Mouse (Mus musculus) limb, embryonic 10.5 days (tissue): ENCODE measurements at regions not wholly inside any gene's neighbourhood (a gene's known extent, or its start where the extent isn't known, plus 50 kb on each side); places are given as distances from the start of the nearest gene placed in this dataset.
A peak's percentile ranks its signal among the peaks of the same experiment; 100 is the strongest.

Source experiments
- DNase-seq: peaks from one replicate; pipeline ENCODE4 v3.0.0-alpha.2; 2017; ENCODE audit warnings: low spot score
- H3K27ac ChIP-seq: fragments of 300-500 bp; sonication (generic); 2 replicates; pipeline ENCODE4 v1.5.1; 2016; ENCODE audit warnings: mild to moderate bottlenecking
- H3K27me3 ChIP-seq: fragments of 300-500 bp; sonication (generic); 2 replicates; pipeline ENCODE4 v1.6.1; 2016; ENCODE audit warnings: low read depth, mild to moderate bottlenecking; ENCODE audit not compliant: poor library complexity, severe bottlenecking
- H3K36me3 ChIP-seq: fragments of 300-500 bp; sonication (generic); 2 replicates; pipeline ENCODE4 v1.6.1; 2016; ENCODE audit warnings: mild to moderate bottlenecking, moderate library complexity
- H3K4me1 ChIP-seq: fragments of 300-500 bp; sonication (generic); 2 replicates; pipeline ENCODE4 v1.6.1; 2016
- H3K4me3 ChIP-seq: fragments of 300-500 bp; sonication (generic); 2 replicates; pipeline ENCODE4 v1.5.1; 2016; ENCODE audit warnings: mild to moderate bottlenecking, moderate library complexity
- H3K9me3 ChIP-seq: fragments of 300-500 bp; sonication (generic); replicated peaks from 2 replicates; pipeline ENCODE4 v1.6.1; 2016; ENCODE audit warnings: mild to moderate bottlenecking
- WGBS: fragments of 180-500 bp; shearing (Covaris S2); methylation state at CpG from one replicate; pipeline ENCODE4 v1.1.7; 2016; 5-methylcytosine and 5-hydroxymethylcytosine counted together

GRCm38 (mm10) chr12:28302038-28302581, 250.1 kb downstream of the Dcdc2c start:
- H3K4me3 ChIP-seq = no peak overlapping the region
- 61% methylated on average over 2 of the region's 2 CpGs for WGBS
- no peaks in the 10 kb centered on the region for H3K36me3 ChIP-seq
- H3K27ac ChIP-seq = no peak overlapping the region
- H3K4me1 ChIP-seq = peaks cover 6% of the 10 kb centered on the region; the same call in 1 of the 2 replicates
- H3K27me3 ChIP-seq = no peaks in the 10 kb centered on the region
- DNase-seq = no peak
- no peaks in the 10 kb centered on the region for H3K9me3 ChIP-seq

GRCm38 (mm10) chr12:28288376-28288896, 263.8 kb downstream of the Dcdc2c start:
- no peaks in the 10 kb centered on the region for H3K36me3 ChIP-seq
- no peak overlapping the region for H3K27ac ChIP-seq
- DNase-seq = no peak
- peaks cover 28% of the 10 kb centered on the region; the same call in 1 of the 2 replicates for H3K4me1 ChIP-seq
- H3K4me3 ChIP-seq = no peak overlapping the region
- H3K9me3 ChIP-seq = no peaks in the 10 kb centered on the region
- WGBS = 55% methylated on average over 5 of the region's 5 CpGs
- no peaks in the 10 kb centered on the region for H3K27me3 ChIP-seq

- Histone ChIP-seq H3K27me3 (no peaks in the 10 kb centered on the region), H3K9me3 (no peaks in the 10 kb centered on the region), H3K36me3 (no peaks in the 10 kb centered on the region), H3K27ac (0 out of 2 replicates have a peak overlapping the region, but pooled peaks have one; percentile 11), H3K4me1 (peaks cover 24% of the 10 kb centered on the region), H3K4me3 (no peak overlapping the region)
- 32% methylated on average over 3 of the region's 3 CpGs for WGBS
- peak; percentile 47 for DNase-seq
These were observed 296.7 kb downstream of the Dcdc2c start for GRCm38 (mm10) chr12:28255524-28255923.

- H3K4me1 ChIP-seq = peaks cover 18% of the 10 kb centered on the region
- 56% methylated on average over 1 of the region's 1 CpGs for WGBS
- no peaks in the 10 kb centered on the region for H3K9me3 ChIP-seq
- H3K27me3 ChIP-seq = no peaks in the 10 kb centered on the region
- no peak overlapping the region for H3K27ac ChIP-seq
- no peaks in the 10 kb centered on the region for H3K36me3 ChIP-seq
- no peak overlapping the region for H3K4me3 ChIP-seq
- DNase-seq = no peak
These were observed 301.7 kb downstream of the Dcdc2c start for GRCm38 (mm10) chr12:28250526-28250925.

DNA sequence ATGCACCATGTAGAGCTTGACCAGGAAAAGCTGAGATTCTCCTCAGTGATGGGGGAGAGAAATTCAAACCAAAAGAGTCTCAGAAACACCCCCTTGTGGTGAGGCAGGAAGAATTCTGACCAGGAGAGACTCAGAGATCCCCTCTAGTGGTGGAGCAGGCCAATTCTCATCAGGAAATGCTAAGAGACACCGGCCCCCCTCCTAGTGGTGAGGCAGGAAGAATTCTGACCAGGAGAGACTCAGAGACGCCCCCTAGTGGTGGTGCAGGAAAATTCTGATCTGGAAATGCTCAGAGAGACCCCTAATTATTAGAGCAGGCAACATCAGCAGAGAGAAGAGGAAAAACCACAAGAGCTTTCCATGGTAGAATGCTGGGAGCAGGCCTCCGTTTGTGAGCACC, 303.4 kb downstream of the Dcdc2c start:
- no peak overlapping the region for H3K4me3 ChIP-seq
- no peaks in the 10 kb centered on the region for H3K27me3 ChIP-seq
- no peaks in the 10 kb centered on the region for H3K9me3 ChIP-seq
- peaks cover 5% of the 10 kb centered on the region for H3K4me1 ChIP-seq
- H3K36me3 ChIP-seq = no peaks in the 10 kb centered on the region
- DNase-seq = no peak
- 68% methylated on average over 3 of the region's 3 CpGs for WGBS
- no peak overlapping the region for H3K27ac ChIP-seq

DNA sequence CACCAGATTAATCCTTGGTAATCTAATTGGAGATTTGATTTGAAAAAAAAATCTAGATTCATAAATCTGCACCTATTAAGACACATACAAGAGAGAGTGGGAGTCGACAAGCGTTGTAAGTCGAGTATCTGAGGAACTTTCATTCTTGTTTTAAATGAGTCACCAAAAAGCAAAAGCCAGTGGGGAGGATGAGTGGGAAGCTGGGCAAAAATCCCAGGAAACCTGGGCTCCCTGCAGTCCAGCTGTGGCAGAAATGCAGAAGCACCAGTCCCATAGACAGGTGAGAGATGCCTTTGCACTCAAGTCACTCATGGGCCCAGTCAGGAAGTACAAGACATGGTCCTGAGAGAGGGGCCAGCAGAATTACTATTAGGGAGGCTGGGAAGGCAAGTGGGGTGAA, 303.9 kb downstream of the Dcdc2c start:
- Histone ChIP-seq H3K4me3 (no peak overlapping the region), H3K4me1 (peaks cover 5% of the 10 kb centered on the region), H3K36me3 (no peaks in the 10 kb centered on the region), H3K27me3 (no peaks in the 10 kb centered on the region), H3K9me3 (no peaks in the 10 kb centered on the region), H3K27ac (no peak overlapping the region)
- no peak for DNase-seq
- WGBS = 92% methylated on average over 3 of the region's 3 CpGs

- H3K4me3 ChIP-seq = no peak overlapping the region
- no peaks in the 10 kb centered on the region for H3K27me3 ChIP-seq
- H3K4me1 ChIP-seq = peaks cover 32% of the 10 kb centered on the region
- no peaks in the 10 kb centered on the region for H3K9me3 ChIP-seq
- WGBS = 89% methylated on average over 5 of the region's 5 CpGs
- DNase-seq = no peak
- H3K27ac ChIP-seq = no peak overlapping the region
- no peaks in the 10 kb centered on the region for H3K36me3 ChIP-seq
These were observed 314.2 kb downstream of the Dcdc2c start for GRCm38 (mm10) chr12:28238016-28238415.

- H3K27ac ChIP-seq = no peak overlapping the region
- H3K9me3 ChIP-seq = no peaks in the 10 kb centered on the region
- no peaks in the 10 kb centered on the region for H3K27me3 ChIP-seq
- H3K36me3 ChIP-seq = no peaks in the 10 kb centered on the region
- WGBS = 19% methylated on average over 4 of the region's 4 CpGs
- no peak overlapping the region for H3K4me3 ChIP-seq
- H3K4me1 ChIP-seq = peaks cover 32% of the 10 kb centered on the region
- DNase-seq = no peak
These were observed 315.2 kb downstream of the Dcdc2c start for GRCm38 (mm10) chr12:28237041-28237440.

- no peaks in the 10 kb centered on the region for H3K27me3 ChIP-seq
- H3K4me1 ChIP-seq = no peaks in the 10 kb centered on the region
- DNase-seq = no peak
- H3K36me3 ChIP-seq = no peaks in the 10 kb centered on the region
- no peak overlapping the region for H3K27ac ChIP-seq
- 79% methylated on average over 1 of the region's 1 CpGs for WGBS
- no peaks in the 10 kb centered on the region for H3K9me3 ChIP-seq
- no peak overlapping the region for H3K4me3 ChIP-seq
These were observed 349.4 kb downstream of the Dcdc2c start for GRCm38 (mm10) chr12:28202847-28203246.

GRCm38 (mm10) chr12:28186695-28187094, 365.5 kb downstream of the Dcdc2c start:
- H3K4me3 ChIP-seq = no peak overlapping the region
- H3K4me1 ChIP-seq = no peaks in the 10 kb centered on the region
- H3K9me3 ChIP-seq = 0 out of 2 replicates have a peak, but pooled peaks cover 3% of the 10 kb centered on the region
- H3K36me3 ChIP-seq = no peaks in the 10 kb centered on the region
- H3K27ac ChIP-seq = no peak overlapping the region
- DNase-seq = no peak
- no peaks in the 10 kb centered on the region for H3K27me3 ChIP-seq

DNA sequence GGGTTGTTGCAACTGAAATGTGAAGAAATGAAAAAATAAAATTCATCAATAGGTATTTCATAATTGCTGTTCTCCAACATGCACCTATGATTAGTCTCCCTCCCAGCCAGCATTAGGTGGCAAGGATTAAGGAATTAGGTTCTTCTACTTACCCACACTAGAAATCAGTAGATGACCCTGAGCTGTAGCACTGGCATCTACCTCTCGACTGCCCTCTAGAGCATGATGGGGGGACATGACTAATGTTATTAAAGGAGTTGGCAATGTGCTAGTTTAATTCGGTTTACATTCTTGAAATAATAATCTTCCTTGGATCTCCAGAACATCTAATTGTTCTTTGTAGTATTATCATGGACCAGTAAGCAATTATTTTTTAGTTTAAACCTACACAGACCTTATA, 370.9 kb downstream of the Dcdc2c start:
- Histone ChIP-seq H3K27ac (no peak overlapping the region), H3K27me3 (no peaks in the 10 kb centered on the region), H3K9me3 (no peaks in the 10 kb centered on the region), H3K4me3 (no peak overlapping the region), H3K36me3 (no peaks in the 10 kb centered on the region), H3K4me1 (no peaks in the 10 kb centered on the region)
- DNase-seq = no peak
- WGBS = 74% methylated on average over 2 of the region's 2 CpGs

DNA sequence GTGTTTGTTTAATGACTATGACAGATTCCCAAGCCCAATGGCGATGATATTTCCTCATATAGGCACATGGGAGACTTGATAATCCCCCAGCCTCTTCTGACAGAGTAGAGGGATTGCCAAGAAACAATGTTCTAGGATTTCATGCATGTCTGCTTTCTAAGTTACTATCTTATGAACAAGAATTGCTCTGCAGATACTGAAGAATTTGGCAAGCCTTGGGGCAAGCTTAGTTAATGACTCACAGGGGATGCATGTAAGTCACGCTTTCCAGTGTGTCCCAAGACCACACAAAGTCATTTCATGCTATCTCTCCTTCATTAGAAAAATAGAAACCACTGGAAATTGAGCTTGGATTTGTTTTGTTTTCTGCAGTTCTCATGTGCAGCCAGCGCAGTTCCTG, 376.2 kb downstream of the Dcdc2c start:
- DNase-seq = no peak
- H3K27me3 ChIP-seq = no peaks in the 10 kb centered on the region
- no peaks in the 10 kb centered on the region for H3K36me3 ChIP-seq
- WGBS = 75% methylated on average over 3 of the region's 3 CpGs
- H3K9me3 ChIP-seq = no peaks in the 10 kb centered on the region
- no peaks in the 10 kb centered on the region for H3K4me1 ChIP-seq
- no peak overlapping the region for H3K4me3 ChIP-seq
- no peak overlapping the region for H3K27ac ChIP-seq

DNA sequence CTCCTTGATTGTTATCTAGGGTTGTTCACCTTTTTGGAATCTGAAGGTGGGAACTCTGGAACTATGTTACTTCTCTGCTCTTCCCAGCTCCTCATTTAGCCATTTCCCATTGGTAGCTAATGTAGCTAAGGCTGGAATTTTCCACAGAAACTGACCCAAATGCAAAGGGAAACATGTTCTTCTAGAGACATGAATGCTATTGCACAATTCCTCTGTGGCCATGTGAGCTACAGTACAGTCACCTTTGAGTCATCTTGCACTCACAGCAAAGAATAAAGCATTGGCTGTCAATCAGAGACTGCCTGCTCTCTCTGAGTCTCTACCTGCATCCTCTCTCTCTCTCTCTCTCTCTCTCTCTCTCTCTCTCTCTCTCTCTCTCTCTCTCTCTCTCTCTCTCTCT, 378.1 kb downstream of the Dcdc2c start:
- Histone ChIP-seq H3K4me1 (no peaks in the 10 kb centered on the region), H3K36me3 (no peaks in the 10 kb centered on the region), H3K27ac (no peak overlapping the region), H3K9me3 (no peaks in the 10 kb centered on the region), H3K27me3 (no peaks in the 10 kb centered on the region), H3K4me3 (no peak overlapping the region)
- no peak for DNase-seq

- Histone ChIP-seq H3K36me3 (no peaks in the 10 kb centered on the region), H3K9me3 (no peaks in the 10 kb centered on the region), H3K27me3 (no peaks in the 10 kb centered on the region), H3K4me3 (no peak overlapping the region), H3K4me1 (peaks cover 13% of the 10 kb centered on the region), H3K27ac (no peak overlapping the region)
- no peak for DNase-seq
- WGBS = 86% methylated on average over 1 of the region's 1 CpGs
These were observed 393.4 kb downstream of the Dcdc2c start for GRCm38 (mm10) chr12:28158786-28159185.
